Mouse (Mus musculus) megakaryocyte-erythroid progenitor cell, adult 5-6 weeks (primary cell): ENCODE measurements at regions not wholly inside any gene's neighbourhood (a gene's known extent, or its start where the extent isn't known, plus 50 kb on each side); places are given as distances from the start of the nearest gene placed in this dataset.

Experiments used
- ATAC-seq: replicated peaks from 2 replicates; pipeline ENCODE4 v1.8.0; 2016; ENCODE audit warnings: mild to moderate bottlenecking, inconsistent platforms; ENCODE audit not compliant: severe bottlenecking, poor library complexity, low FRiP score, low TSS enrichment

- no peak for ATAC-seq
Observed at GRCm38 (mm10) chr7:73160968-73161367, 214.3 kb upstream of the Rgma start.

DNA sequence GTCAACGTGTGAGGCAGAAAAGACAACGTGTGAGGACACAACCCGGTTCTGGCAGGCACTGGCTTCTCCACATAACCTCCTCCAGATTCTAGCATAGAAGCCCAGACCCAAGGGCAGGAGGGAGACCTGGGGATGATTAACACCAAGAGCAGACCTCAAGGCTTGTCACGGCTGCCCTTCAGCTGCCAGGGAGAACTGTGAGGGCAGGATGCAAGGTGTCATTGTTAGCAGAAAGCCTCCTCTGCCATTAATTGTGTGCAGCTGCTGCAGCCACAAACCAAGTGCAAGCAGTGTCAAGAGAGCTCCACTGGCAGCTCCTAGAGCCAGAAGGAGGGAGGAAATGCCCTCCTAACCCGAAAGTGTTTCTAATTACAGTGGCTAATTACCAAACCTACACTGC is 211.6 kb upstream of the Rgma start:
- no peak for ATAC-seq

GRCm38 (mm10) chr7:73165521-73165920 is 209.8 kb upstream of the Rgma start:
- no peak for ATAC-seq

DNA sequence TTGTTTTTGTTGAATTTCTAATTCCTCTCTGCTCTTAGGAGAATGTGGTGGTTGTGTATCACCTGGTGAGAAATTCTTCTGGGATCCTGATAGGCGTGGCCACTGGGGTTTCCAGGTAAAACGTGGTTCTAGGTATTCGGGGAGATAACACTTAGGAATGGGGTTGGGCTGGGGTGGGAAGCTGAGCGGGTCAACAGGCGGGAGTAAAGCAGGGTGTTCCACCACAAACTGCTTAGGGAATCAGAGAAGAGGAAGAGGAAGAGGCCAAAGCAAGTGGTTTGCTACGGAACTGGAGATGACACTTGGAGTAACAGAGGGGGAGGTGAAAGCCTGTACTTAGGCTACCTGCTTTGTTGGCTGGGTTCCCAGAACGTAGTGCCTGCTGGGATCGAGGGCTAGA is 205.9 kb upstream of the Rgma start:
- ATAC-seq = no peak

DNA sequence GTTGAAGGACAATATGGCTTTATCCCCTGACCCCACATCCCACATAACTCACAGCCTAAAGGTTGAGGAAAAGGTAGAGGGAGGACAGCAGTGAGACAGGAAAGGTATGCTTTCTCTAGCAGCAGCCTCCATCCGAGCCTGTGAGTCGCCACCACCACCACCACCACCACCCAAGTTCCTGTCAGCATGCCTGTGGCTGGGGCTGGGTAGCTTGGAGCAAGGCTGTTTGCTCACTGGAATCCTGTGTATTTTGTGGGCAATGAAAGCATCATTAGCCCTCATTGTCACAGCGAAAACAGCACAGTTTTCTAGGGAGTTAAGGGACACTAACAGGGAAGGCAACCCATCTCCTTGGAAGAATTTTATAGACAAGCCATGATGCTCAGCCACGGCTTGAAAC is 202.7 kb upstream of the Rgma start:
- no peak for ATAC-seq

- ATAC-seq = no peak
Observed at GRCm38 (mm10) chr7:73183761-73184160, 191.5 kb upstream of the Rgma start.

- ATAC-seq = no peak
Observed at GRCm38 (mm10) chr7:73184208-73185070, 190.9 kb upstream of the Rgma start.

DNA sequence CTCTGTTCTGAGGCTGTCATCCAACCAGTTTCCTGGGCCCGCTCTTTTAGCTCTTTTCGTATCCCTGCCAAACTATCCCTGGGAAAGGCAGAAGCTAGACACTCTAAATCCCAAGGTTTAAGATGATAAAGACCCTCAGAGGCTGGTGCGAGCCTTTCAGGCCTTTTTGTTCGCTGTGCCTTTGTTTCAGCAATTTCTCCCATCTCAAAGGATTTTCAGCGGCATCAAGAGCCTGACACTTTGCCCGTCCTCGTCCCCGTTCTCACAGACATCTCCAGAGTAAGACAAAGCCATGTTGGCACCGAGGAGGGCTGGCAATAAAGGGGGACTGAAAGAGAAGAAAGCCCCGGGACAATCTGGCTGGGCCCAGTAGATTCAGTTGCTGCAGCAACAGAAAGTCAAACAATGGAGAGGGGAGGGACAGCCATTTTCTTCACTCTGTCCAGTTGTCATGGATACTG is 190.2 kb upstream of the Rgma start:
- ATAC-seq = no peak

DNA sequence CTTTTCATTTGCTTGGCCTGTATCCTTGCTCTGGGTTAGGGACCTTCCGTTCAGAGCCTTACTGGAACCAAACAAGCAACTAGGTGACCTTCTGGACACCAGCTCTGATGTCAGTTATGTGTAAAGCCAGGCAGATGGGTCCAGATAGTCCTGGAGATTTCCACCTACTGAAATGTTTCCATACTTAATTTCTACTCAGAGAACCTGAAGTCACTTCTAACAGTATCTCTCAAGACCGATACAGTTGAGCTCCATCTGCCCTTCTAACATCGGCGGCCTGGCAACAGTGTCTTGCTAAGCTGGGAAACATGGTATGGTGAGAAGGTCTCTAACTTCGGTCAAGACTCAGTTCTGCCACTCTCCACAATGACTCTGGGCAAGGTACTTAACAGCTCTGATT is 189.7 kb upstream of the Rgma start:
- no peak for ATAC-seq

DNA sequence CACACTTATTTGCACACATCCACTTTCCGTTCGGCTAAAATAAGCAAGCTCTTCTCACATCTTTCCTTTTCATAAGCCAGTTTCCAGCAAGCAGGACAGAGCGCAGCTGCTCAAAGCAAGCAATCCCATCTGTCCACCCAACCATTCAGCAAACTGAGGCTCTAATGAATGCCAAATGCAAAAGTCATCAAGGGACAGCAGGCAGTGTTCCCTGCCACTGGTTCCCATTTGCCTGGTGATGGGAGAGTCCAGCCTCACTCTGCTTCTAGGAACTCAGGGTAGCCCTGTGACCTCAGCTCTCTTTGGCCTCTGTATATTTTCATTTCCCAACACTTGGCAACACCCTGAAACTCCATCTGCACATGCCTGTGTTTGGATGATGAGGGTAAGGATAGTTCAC is 188.8 kb upstream of the Rgma start:
- ATAC-seq = no peak

- no peak for ATAC-seq
Observed at GRCm38 (mm10) chr7:73191388-73192278, 183.7 kb upstream of the Rgma start.

GRCm38 (mm10) chr7:73192839-73193238 is 182.5 kb upstream of the Rgma start:
- ATAC-seq = no peak

DNA sequence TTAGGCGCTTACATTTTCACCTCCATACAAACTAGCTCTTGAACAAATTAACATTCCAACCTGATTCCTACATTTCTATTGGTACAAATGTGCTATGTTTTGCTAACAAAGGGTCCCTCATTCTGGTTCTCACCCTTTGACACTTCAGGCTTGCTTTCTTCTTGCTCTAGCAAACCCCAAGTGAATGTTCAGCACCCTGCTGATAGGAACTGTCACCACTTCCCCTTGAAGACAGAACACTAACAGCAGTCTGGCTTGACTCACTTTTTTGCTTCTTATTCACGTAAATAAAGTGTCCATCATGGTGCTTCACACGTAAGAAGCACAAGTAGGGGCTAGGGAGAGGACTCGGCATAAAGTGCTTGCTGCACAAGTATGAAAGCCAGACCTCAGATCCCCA is 180.0 kb upstream of the Rgma start:
- no peak for ATAC-seq

GRCm38 (mm10) chr7:73196851-73197531 is 178.3 kb upstream of the Rgma start:
- no peak for ATAC-seq

DNA sequence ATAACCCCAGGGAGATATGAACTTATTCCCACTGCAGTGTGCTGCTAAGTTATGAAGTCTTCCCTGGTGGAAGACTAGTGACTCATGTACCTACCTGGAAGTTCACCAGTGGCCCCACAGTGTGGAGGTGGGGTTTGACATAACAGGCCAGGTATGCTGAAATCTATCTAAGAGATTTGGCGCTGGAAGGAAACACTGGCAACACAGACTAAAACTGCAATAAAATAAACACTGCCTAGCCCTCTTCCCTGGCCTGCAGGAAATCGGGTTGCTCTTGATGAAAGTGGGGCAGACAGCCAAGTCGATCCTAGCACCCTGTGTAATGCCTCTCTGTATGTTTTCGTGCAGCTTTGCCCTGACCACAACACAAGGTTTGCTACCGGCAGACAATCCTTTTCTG is 177.2 kb upstream of the Rgma start:
- ATAC-seq = no peak

DNA sequence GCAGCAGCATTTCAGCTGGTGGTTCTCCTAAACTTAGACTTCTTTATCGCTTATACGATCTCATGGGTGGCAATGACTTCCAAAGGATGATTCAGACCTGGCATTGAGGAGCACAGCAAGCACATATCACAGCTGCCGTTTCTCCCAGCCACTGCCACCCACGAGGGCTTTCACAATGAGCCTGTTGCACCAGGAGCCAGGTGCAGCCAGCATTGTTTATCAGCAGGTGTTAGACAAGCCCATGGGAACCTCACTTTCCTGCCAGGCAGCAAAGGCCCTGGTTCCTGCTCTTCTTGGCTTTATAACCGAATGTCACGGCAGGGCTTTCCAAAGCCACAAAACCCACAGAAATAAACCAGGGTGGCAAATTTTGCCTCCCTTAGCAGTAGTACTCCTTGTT is 175.3 kb upstream of the Rgma start:
- no peak for ATAC-seq

DNA sequence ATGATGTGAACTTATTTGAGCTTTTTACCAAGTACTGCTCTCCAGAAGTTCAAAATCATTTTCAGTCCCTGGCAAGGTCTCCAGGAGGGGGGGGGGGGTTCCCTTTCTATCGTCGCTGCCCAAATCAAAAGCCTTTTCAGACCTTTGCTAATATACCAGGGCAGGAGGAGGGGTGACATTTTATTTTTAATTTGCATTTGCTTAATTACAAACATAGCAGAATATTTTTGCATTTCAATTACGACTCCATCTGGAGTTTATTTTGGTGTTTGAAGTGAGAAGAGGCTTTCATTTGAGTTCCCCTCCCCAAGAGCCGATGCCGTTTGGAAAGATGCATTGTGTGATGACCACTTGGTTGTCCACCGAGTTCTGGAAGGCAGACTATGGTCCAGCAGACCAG is 174.0 kb upstream of the Rgma start:
- no peak for ATAC-seq

GRCm38 (mm10) chr7:73206922-73207811 is 168.1 kb upstream of the Rgma start:
- no peak for ATAC-seq

DNA sequence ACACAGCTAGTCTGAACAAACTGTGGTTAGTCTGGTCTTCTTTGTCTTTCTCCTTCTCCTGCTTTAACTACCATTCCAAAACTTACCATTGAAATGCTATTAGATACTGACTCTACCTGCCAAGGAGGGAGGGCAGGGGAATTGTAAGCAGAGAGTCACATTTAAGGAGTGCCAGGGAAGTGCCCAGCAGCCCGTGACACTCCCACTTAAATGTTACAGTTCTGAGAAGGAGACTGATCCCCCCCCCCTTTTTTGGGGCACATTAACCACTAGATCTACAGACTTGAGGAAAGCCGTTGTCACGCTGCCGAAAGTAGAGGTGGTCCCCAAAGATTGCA is 166.9 kb upstream of the Rgma start:
- no peak for ATAC-seq
